Mouse (Mus musculus): Measurements from ENCODE around the gene Adgb. TPM values are rescaled to one million over a fixed set of nuclear protein-coding genes. Genes with fewer than 3 reads are reported as not detected.

Adgb gene
- total RNA-seq, 1 experiment from 2014 or later: 0.48 TPM

DNA sequence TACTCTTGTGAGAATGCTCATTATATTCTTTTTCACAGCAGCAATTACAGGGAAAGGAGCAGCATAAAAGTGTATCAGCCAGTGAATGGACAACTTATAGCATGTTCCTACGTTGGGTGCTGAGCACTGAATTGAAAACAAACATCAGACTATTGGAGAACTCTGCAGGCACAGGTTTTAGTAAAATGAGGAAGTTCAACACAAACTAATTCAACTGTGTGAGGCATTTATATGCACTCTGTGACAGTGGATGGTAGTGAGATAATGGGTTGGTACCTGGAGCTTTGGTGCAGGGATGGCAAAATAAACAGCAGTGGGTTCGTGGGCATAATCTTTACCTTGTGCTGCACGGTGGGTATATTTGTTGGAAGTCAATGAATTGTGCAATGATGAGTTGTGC lies 121.6 kb downstream of the Adgb start:
- DNase-seq: no peak

- DNase-seq: no peak
Observed at GRCm38 (mm10) chr10:10343930-10344329, 128.2 kb downstream of the Adgb start.

GRCm38 (mm10) chr10:10325560-10325959 lies 146.6 kb downstream of the Adgb start:
- DNase-seq: no peak

DNA sequence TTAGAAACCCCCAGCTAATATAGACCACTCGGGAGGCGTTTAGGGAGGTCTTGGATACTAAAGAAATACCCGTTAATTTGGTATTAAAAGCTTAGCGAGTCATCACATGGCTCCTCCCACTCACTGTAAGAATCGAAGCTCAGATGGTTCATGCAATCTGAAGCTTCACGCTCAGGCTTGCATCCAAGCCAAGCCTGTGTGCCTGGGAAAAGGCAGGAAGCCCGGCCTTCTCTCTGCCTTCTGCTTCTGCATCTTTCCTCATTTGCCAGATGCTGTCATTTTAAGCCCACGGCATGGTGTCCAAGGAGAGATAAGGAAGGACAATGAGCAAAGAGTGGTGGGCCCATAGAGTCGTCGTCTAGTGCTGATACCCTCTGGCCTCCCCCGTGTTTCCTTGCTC lies 149.2 kb downstream of the Adgb start:
- DNase-seq: no peak

DNA sequence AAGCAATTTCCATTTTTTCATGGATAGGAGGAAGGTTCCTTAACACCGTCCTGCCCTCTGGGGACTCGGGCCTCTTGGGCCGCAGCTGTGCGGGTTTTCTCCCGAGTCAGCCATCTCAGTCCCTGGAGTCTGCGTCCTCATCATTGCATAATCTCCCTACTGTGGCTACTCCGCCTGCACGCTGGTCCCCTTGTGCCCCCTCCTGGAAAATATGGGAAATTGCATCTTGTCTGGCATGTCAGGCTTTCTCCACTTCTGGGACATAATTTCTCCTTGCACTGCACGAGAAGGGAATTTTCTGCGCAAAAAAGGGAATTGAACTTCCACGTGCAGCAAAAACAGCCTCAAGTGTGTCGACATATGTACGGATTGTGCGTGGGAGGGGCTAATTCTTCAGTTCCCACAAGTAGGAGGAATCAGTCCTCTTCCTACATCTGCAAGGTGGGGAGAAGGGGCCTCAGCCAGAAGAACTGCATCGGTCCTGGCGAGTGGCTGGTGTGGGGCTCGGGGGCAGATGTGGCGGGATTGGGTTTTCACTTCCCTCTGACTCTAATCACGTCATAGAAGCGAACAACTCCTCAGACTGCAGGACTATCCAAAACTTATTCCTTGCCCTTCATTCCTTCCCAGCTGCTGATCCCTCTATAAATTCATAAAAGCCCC lies 150.9 kb downstream of the Adgb start:
- DNase-seq: peak; percentile 86

GRCm38 (mm10) chr10:10320364-10321083 lies 151.6 kb downstream of the Adgb start:
- no peak for DNase-seq

DNA sequence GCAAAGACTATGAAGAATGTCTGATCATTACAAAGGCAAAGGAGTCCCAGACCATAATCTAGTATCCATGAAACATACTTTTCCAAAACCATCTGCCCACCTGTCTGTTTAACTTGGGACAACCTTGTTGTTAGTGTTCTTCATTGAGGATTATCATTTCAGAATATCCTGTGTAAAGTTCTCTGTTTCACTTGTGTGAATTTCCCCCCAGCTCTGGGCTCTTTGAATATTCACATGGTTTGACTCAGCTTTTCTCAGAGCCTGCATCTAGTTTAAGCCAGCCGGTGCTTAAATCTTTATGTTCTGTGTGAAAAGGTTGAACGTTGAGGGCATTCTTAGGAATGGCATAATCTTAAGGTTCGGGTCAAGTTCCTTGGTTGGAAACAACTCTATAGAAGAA lies 154.0 kb downstream of the Adgb start:
- no peak for DNase-seq

DNA sequence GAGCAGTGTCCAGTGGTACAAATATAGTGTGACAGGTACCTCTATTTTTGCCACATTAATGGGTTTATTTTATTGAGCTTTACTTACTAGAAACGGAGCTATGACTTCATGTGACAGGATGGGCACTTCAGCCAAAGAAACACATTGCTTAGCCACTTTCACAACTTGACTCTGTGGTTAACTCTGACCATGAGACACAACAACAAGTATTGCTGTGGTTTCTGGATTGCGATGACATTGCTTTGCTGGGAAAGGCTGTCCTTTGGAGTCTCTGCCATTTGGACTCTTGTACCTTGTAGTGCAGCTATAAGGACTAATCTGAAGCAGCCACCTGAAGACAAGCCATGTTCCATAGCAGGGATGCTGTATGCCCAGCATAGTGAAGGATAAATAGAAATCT lies 156.5 kb downstream of the Adgb start:
- DNase-seq: no peak

DNA sequence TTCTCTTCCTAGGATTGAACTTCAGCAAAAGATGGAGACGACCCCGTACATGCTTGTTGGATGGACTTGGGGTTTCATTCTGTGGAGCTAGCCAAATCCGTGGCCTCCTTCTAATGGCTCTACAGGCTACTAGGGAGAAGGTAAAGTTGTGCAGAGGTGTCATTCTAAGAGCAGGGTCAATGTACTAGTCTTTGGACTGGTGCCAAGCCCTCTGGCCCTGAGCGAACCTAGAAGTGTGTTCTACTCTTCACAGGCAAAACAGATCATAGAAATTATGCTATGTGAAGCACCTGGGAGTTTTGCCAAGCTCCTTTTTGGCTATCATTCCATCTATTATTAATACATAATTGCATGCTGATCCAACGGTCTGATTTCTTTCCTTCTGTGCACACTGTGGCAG lies 157.6 kb downstream of the Adgb start:
- no peak for DNase-seq

GRCm38 (mm10) chr10:10309877-10310426 lies 162.2 kb downstream of the Adgb start:
- DNase-seq: no peak

DNA sequence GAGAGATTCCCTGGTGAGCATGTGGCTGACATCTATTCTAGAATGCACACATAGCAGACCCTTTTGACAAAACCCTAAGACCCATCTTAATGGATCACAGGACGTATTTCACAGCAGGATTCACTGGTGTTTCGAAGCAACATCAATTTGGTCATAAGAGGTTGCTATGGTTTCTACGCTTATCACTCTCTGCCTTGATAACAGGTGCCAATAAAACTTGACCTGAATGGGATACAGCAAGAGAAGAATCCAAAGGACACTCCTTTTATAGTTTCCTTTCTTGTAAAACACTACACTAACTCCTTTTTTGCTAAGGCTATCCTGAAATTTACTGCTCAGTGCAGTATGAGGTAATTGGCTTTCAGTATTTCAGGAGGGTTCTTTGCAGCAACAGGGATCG lies 163.1 kb downstream of the Adgb start:
- DNase-seq: no peak

DNA sequence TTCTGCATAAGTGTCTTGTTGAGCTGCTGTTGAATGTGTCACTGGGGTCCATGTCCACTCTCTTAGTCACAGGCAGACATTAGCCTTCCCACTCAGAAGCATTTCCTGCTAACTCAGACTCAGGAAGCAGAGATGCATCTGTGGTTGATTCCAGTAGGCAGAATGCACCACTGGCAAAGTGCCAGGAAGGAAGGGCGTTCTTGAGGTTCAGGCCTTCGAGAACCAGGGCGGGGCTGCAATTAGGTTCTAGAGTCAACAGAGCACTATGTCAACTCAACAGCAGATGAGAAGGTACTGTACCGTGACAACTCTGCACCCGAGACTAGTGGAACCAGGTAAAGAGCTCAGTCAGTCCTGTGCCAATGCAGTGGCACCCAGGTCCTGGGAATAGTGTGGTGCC lies 164.7 kb downstream of the Adgb start:
- peak; percentile 40 for DNase-seq

DNA sequence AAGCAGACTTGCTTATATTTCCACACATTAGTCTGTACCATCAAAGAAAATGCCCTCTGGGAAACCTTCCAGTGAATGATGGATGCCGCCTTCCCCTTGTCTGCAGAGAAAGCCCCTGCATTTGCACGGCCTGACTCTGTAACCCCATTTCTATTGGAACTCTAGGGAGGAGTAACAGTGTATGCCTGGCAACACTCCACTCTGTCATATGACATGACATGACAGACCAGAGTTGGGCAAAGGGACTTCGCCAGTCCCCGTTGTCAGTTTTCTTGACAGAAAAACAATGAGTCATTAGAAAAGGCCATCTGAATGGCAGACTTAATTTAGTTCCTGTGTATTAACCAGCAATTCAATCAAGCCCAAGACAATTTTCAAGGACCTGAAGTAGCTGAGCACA lies 167.8 kb downstream of the Adgb start:
- DNase-seq: no peak

GRCm38 (mm10) chr10:10301692-10302091 lies 170.4 kb downstream of the Adgb start:
- no peak for DNase-seq

GRCm38 (mm10) chr10:10300915-10301439 lies 171.1 kb downstream of the Adgb start:
- DNase-seq: no peak

GRCm38 (mm10) chr10:10299987-10300386 lies 172.1 kb downstream of the Adgb start:
- no peak for DNase-seq

- DNase-seq: no peak
Observed at GRCm38 (mm10) chr10:10287221-10287867, 184.8 kb downstream of the Adgb start.

Other genes starting within 250 kb of the Adgb start
- 5.0 and 7.1 TPM in 2 replicates for gene Rab32, start 85.9 kb upstream of the Adgb start, total RNA-seq (2021)
- gene Gm10944, start 209.0 kb upstream of the Adgb start, total RNA-seq (2021): not detected in 2 replicates

All from adrenal gland, postnatal 14 days (tissue).